Mouse (Mus musculus): ENCODE measurements at regions not wholly inside any gene's neighbourhood (a gene's known extent, or its start where the extent isn't known, plus 50 kb on each side); places are given as distances from the start of the nearest gene placed in this dataset.

DNA sequence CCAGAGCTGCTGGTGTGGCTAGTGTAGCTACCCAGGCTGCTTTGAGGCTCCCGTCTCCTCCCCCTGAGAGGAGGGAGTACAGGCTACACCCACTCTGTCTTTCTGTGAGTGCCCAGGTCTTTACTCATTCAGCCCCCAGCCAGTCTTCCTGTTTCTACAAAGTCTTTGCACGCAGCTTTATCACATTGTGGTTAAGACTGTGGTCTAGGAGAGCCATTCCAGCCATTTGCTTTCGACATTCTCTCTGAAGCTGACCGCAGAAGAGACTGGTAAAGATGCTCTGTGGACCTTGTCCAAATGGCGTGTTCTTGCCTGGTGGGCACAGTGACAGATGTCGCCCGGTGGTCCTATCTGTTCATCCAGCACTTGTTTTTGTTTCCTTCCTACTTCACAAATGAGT lies 62.0 kb downstream of the Tpra1 start:
- no peak for DNase-seq (ENCODE audit: low spot score)

DNA sequence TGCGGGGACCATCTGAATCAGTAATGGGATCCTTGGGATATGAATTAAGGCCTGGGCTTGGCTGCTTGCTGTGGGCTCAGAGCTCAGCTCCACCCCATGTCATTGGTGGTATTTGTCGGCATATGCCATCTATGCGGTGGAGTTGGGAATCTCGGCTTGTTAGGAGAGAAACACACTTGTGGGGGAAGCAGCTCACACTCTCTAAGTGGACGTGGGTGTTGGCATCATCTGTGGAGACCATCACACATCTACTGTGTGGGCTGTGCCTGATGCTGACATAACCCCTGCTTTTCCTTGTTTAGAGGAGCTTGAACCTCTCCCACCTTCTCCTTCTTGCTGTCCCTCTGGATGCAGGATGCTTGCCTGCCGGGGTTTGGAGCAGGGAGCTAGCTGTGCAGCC lies 62.9 kb downstream of the Tpra1 start:
- no peak for DNase-seq (ENCODE audit: low spot score)

DNA sequence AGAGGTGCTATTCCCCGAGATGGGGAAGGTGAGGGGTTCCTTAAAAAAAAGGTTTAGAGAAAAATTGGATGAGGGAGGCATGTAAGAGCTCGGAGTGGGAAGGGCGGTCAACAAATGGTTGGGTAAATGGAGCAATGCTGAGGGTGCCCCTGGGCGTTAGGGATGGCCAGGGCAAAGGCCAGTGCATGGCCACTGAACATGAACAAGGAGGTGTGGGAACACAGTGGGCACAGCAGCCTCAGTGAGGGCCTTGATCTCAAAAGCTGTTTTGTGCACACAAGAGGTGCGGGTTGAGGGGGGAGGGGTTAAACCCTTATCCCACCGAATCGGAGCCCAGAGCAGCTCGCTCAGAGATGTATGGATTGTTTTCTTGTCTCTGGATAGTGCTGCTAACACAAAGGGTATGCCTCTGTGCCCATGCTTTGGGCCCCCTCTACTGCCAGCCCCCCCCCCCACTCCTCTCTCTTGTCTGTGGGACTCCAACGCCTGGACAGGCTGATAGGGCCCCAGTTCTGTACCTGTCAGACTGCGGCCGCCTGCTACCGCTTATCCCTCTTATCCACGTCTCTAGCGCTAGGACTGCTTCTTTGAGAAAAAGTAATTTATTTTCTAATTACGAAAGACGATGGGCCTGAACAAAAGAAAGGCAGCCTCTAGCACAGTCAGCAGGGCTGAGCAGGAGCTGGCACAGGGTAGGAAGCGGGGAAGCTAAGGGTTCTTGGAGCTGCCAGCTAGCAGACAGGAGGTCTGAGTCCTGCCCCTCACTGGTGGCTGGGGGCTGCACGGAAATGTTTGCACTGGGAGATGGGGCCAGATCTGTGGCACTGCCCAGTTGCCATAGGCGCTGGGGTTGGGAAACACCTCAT lies 63.5 kb downstream of the Tpra1 start:
- DNase-seq (ENCODE audit: low spot score), result no peak

DNA sequence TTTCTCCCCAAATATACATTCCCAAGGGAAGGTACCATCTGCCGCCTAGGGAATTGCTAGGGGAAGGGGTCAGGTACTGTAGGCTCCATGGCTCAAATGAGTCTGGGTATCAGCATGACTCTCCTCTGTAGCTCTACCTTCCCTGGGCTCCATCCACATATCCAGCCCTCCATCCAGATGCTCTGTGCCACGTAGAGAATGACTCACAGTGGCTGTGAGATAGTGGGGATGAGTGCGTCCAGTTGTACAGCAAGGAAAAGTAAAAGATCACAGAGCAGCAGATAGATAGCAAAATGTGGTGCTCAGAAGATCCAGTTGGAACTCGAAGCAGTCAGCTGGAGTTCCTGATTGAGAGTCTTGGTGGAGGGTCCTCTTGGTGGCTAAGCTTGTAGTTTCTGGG lies 64.5 kb downstream of the Tpra1 start:
- no peak for DNase-seq (ENCODE audit: low spot score)

DNA sequence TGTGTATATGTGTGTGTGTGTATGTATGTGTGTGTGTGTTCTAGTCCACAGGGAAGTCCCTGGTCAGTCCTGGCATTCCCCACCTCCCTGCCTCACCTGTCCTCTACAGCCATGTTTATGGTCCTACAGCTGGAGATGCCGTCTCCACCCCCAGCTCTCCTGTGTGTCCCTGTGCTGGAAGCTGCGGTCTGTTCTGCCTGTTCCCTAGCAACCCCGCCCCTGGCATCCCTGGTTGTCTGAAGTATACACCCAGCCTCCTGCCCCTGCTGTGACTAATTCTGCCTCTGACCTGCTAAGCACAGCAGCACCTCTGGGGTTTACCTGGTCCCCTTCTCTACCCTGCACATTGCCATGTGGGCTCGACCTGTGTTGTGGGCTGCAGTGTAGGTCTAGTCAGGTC lies 66.8 kb downstream of the Tpra1 start:
- no peak for DNase-seq (ENCODE audit: low spot score)

DNA sequence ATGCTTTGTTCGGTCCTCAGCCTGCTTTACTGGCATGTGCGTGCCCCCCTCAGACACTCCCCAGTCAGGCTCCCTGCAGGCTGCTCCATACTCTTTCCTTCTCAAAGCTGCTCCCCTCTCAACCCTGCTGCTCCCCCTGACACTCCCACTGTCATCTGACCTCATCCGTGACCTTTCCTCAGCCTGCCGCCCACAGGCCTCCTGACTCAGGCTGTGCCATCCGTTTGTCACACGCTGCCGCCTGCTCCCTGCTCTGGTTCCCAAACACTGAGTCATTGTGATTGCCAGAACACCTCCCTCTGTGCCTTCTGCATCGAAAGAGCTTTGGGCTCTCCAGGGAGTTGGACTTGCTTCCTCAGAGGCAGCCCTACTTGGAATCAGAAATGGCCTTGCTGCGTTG lies 69.7 kb downstream of the Tpra1 start:
- DNase-seq (ENCODE audit: low spot score), result peak; percentile 45

DNA sequence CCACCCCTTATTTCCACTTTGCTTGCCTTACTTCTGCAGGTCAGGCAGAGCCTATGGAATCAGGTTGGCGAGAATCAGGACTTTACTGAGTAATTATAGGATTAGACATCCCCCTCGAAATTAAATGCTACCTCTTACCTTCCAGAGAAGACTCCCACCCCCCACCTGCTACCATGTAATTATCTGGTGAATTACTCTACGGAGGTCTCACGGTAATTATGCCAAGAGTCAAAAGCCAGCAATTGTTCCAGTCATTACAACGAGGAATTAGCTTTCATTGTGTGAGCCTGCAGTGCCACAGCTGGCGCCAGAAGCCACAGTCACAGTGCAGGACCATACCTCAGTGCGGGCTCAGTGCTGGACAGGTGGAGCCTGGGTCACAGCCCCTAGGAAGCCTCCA lies 72.4 kb downstream of the Tpra1 start:
- no peak for DNase-seq (ENCODE audit: low spot score)

DNA sequence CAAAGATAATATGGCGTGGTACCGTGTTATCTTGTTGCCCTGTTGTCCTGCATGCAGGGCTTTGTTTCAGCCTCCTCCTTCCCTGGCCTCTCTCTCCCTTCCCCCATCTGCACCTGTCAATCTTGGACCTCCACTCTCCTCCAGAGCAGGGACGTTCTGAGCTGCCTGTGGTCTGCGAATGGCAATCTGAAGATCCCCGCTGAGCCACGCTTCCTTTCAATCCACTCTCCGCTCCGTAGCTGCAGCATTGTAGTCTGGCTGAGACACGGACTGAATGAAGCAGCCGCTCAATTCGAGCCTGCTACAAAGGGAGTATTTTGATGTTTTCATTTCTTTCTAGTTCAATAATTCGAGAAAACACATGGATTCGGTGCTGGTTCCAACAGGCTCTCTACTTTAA lies 74.5 kb downstream of the Tpra1 start:
- peak; percentile 69 for DNase-seq (ENCODE audit: low spot score)

DNA sequence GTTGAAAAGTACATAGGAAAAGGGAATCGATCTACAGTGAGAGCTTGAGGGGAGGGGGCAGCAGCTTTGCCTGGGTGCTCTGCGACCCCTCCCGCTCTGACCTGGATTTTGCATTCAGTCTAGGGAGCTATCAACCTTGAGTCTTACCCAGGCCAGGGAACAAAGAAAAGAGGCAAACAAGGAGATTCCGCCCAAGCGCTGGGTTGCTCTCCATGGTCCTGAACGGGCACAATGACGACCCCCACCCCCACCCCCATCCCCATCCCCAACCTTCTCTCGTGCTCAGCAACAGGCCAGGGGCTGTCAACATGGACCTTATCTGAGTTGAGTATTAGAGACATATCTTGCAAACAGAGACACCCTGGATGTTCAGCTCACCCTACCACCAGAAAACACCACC lies 74.9 kb downstream of the Tpra1 start:
- DNase-seq (ENCODE audit: low spot score), result peak; percentile 66

DNA sequence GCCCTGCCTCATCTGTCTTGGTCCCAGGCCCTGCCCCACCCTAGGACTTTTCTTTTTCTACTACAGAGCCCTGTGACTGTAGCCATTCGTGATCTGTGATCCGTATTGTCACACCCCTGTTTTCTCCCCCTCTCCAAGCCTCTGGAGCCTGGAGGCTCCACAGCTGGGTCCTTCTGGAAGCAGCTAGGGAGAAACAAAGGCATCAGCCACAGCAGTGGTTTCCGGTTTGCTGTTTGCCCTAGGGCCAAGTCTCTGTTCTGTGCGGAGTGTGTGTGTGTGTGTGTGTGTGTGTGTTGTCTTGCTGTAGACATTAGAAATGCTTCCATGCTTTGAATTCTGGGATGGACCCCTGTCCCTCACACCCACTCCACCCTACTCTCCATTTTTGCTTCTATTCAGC lies 76.9 kb downstream of the Tpra1 start:
- no peak for DNase-seq (ENCODE audit: low spot score)

DNA sequence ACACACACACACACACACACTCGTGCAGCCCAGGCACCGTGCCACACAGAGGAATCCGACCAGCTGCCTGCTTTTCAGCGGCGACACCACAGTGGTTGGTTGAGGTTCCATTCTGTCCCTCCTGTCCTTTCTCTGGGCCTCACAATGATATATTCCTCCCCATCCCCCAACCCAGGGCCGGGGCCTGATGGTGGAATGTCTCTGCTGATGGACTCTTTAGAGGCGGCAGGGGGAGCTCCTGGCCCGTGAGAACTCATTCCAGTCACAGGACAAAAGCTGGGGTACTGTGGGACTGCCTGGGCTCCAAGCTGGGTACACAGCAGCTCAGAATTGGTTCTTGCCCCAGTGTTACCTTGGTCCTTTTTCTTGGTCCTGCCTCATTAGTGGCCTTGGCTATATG lies 78.1 kb downstream of the Tpra1 start:
- peak; percentile 89 for DNase-seq (ENCODE audit: low spot score)

DNA sequence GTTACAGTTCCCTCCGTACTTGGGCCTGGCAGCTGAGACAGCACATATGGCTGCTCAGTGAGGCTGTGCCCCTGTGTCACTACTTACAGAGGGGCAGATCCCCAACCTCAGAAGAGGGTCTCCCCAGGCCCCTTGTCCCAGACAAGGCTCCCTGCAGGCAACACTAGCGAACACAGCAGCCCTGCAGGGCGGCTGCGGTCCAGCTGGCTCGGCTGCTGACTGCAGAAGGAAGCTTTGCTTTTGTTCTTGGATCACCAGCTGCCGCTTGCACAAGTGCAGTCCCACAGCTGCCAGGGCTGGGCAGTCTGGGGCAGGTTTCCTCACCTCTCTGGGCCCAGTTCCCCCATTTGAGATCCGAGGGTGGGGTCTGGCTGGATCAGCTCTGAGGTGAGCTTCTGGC lies 79.5 kb downstream of the Tpra1 start:
- DNase-seq (ENCODE audit: low spot score), result peak; percentile 56

DNA sequence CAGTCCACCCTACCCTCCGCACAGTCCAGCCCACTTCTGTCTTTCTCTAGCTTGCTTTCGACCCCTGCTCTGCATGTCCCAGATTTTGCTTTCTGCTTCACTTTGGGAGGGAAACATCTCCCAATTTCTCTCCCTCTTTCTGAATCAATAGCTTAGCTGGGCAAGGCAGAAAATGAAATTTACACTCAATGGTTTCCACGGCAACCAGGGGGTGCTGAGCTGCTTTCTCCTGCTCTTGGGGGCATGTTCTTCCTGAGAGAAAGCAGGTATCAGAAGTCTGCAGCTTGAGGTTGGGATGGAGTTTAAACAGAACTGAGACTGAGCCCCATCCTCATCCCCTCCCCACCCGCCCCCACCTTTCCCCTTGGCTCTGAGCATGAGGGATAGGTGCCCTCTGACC lies 82.1 kb downstream of the Tpra1 start:
- DNase-seq (ENCODE audit: low spot score), result no peak

DNA sequence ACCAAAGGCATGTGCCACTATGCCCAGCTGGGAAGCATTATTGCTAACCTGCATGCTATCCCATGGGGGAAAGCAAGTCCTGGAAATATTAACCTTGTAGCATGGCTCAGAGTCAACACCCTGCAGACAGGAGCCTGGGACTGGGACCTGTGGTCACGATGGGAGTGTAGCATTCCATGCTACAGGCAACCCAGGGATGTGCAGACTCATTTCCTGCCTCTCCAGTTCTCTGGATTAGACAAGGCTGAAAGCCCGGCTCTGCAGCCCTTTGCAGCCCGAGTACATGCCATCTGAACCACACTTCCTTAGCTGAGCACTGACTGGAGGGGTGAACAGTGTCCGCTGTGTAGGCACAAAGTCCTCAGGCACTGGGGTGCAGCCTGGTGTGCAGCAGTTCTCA lies 82.8 kb downstream of the Tpra1 start:
- DNase-seq (ENCODE audit: low spot score), result no peak

DNA sequence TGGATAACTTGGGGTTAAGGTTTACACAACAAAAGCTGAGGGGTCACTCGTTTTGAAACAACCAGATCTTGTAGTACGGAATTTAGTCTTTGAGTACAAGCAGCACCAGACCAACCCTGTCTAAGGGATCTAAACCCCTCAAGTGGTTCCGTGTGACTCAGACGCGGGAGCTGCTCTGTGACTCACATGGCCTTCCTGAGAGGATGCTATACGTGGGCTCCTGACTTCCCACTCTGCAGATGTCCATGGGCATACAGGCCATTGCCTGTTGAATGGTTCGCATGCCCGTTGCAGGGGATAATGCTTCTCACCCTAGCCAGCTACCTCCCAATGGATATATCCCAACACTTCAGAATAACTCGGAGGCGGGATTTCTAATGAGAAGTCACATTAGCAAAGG lies 86.5 kb downstream of the Tpra1 start:
- DNase-seq (ENCODE audit: low spot score), result no peak

DNA sequence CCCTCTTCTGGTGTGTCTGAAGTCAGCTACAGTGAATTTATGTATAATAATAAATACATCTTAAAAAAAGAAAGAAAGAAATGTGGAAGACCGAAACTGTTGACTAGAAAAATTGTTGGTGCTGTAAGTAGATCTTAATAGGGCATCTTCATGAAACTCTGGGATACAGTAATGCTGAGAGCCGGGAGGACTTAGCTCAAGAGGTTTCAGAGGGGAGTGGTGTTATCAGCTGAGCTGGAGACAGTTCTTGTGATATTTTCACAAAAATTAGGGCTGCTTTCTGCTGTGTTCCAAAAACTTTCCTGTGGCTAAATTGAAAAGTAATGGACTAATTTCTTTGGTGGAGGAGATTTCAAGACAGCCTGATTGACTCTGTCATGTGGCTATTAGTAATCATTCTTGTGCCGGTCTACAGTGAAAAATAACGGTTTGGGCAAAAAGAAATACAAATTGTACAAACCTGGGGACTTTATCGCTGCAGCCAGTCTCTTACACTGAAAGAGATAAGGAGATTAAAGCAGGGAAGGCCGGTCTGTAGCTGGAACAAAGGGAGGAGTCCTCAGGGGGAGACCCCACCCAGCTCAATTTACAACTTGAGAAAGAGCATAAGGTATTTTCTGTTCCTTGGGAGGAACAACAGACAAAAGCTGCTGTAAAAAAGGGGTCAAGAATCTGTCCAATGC lies 87.7 kb downstream of the Tpra1 start:
- no peak for DNase-seq (ENCODE audit: low spot score)

DNA sequence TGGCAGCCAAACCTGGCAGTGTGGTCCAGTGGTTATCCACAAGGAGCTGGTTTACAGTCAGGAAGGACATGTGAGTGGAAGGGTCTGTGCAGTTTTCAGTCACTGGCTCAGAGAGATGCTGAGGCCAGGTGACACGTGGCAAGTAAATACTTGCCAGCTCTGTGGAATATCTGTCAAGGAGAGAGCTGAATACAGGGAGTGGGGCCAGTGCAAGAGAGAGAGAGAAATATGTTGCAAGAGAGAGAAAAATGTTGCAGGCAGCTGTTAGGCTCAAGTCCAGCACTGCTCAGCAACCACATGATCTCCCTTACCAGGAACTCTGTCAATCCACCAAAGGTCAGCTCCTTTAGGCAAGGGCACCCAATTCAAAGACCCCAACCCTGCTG lies 88.2 kb downstream of the Tpra1 start:
- DNase-seq (ENCODE audit: low spot score), result no peak

DNA sequence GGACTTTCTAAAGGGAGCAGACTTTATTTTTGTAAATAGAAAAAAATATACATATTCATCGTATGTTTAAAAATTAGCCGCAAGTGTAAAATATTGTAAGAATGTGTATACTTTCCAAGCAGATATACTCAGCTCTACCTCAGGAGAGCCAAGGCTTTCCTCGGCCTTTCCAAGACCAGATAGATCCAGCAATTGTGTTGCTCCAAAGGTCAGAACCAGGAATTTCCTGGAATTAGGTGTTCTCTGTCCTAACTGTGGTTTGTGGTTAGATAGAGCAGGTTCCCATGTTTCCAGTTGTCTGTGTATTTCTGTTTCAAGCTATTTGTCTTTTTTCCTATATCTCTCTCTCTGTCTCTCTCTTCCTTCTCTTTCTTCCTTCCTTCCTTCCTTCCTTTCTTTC lies 93.0 kb downstream of the Tpra1 start:
- no peak for DNase-seq (ENCODE audit: low spot score)

DNA sequence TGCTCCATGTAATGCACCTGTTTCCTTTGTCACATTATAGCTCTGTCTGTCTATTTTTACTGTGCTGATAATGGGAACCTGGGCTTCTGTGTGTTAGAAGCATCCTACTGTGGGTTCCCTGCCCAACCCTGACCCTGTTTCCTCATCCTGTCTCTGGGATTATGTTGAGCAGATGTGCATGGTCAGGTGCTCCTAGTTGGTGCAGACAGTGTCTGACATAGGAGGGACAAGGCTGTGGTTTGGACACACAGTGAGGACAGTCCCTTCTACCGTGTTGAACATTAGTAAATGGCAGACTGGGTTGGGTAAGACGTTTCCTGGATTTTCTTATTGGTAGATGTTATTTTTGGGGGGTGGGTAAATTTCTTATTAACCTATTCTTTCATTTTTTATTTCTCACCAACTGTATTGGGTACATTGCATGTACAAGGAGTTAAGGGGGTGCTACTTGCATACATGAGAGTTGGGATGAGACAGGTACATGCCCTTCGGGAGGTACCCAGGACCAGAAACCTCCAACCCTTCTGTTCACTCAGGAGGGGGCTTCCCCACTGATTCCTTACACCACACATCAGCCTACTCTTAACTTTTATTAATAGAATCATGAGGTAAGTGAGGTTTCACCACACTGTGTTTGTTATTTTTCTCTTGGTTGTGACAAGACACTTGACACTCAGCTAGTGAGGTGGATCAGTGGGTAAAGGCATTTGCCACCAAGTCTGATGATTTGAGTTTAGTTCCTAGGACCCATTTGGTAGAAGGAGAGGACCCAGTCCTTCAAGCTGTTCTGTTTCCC lies 97.1 kb downstream of the Tpra1 start:
- no peak for DNase-seq (ENCODE audit: low spot score)

DNA sequence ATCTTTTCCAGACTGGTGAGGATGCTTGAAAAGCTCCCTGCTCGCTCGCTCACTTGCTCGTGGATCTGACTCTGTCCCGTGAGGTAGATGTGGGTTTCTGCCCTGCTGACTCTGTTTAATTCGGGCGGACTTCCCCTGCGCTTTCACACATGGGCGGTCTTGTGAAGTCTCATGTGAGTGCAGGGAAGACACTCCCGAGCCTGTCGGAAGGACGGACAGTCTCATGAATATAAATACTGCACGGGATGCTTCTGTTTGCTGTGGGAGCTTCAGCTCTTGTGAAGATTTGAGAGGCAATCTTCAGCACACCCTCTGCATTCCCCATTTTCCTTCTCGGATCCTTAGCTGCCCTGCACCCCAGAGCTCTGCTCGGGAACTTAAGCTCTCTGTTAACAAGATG lies 98.3 kb downstream of the Tpra1 start:
- no peak for DNase-seq (ENCODE audit: low spot score)

DNA sequence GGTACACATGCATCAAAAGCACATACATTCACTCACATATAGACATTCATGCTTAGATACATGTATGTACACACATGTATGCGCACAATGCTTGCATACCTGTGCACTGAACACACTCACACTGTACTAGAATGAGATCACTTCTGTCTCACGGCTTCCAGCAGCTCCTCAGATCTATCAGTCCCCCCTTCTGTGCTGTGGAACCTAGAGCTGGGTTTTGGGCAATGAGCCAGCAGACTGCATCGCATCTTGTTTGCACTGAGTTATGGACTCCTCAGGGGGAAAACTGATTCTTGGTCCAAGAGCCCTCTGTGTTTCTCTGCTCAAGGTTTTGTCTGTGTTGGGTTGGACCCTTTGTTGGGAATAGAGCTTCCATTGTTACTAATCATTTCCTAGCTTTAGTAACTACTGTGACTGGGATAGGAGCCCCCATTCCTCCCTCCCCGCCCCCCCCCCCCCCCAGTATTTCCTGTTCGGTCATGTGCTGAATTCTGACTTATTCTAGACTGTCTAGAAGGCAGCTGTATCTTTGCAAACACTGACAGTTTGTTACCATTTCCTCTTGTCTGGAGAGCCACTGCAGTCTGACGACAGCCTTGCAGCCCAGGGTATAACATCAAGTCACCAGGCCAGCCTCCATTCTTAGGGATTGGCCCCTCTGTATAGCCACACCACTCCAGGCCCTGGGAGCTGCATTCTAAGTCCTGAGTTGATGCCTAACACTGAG lies 101.3 kb downstream of the Tpra1 start:
- no peak for DNase-seq (ENCODE audit: low spot score)

DNA sequence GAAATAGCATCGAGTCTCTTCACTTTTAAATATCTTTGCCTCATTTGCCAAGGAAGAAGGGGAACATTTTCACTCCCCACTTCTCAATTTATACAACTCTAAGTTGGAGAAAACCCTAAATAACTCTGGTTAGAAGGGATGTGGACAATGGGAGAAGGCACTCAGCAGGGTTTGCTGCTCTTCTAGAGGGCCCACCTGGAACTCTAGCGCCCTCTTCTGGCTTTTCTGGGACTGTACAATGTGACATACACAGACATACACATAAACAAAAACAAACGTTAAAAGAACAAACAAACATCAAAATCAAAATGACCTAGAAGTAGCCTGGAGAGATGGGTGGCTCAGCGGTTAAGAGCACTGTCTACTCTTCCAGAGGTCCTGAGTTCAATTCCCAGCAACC lies 103.0 kb downstream of the Tpra1 start:
- no peak for DNase-seq (ENCODE audit: low spot score)

All from retina, embryonic 14.5 days (tissue).